Mouse (Mus musculus): ENCODE data around the gene Ddx39b.

GRCm38 (mm10) chr17:35197126-35197525, 44.4 kb upstream of the Ddx39b start:
- TF ChIP-seq POLR2A (IDR thresholded peaks at IDR 0.05; ENCODE audit: insufficient read length, low read depth) (no peak), MYOG (IDR thresholded peaks at IDR 0.05; ENCODE audit: control insufficient read depth in 1 of 3, insufficient read depth in 1 of 3, insufficient read length in 2 of 3, low read depth in 2 of 3) (no peak), REST (IDR thresholded peaks at IDR 0.05; ENCODE audit: insufficient read depth, insufficient read length) (no peak), CEBPB (IDR thresholded peaks at IDR 0.05; ENCODE audit: insufficient read depth, poor library complexity, severe bottlenecking) (no peak), POLR2AphosphoS2 (IDR thresholded peaks at IDR 0.05; ENCODE audit: insufficient read length, low read depth) (no peak), MAX (IDR thresholded peaks at IDR 0.05; ENCODE audit: low read depth) (no peak), MYOD1 (IDR thresholded peaks at IDR 0.05; ENCODE audit: control insufficient read depth in 1 of 3, insufficient read length in 2 of 3, low read depth in 2 of 3) (no peak)
